Mouse (Mus musculus): ENCODE measurements at regions not wholly inside any gene's neighbourhood (a gene's known extent, or its start where the extent isn't known, plus 50 kb on each side); places are given as distances from the start of the nearest gene placed in this dataset.

- no peak for TF ChIP-seq POLR2A (IDR thresholded peaks at IDR 0.05; ENCODE audit: borderline replicate concordance, insufficient read depth, low read length)
- no peak for TF ChIP-seq CTCF (IDR thresholded peaks at IDR 0.05; ENCODE audit: borderline replicate concordance, insufficient read depth, low read depth, low read length)
Observed at GRCm38 (mm10) chr13:52239563-52239962, 291.5 kb downstream of the Diras2 start.
